Mouse (Mus musculus): ENCODE data around the gene Mycbpap.

The Mycbpap gene

DNA sequence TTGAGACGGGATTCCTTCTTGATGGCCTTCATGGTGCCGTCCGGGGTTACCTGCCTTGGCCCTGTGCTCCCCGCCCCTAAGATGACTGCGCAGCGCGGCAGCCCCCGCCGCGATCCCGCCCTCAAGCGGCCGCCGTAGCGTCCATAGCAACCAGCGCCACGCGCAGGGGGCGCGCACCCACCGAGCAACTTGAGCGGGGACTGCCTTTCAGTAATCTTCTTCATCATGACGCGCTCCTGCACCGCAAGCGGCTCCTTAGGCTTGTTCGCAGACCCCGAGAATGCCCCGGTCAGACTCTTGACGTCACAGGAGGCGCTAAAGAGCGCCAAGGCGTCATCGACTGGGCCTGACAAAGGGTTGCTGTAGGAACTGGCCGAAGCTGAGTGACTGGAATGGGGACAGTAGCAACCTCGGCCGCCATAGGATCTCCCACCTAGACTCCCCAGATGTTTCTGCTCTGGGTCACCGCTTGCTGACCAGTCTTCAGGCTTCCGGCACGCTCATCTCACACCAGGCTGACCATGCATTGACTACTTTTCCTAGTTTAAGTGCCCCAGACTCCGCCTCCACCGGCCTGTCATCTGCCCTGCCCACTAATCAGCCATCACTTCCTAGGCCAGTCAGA is at the start of gene Mycbpap:
Gene Mycbpap, minus strand, starts transcription at position 524 of the 625 bp plus-strand sequence.
- in situ Hi-C loops (cut with MboI, MseI): no loop called here

DNA sequence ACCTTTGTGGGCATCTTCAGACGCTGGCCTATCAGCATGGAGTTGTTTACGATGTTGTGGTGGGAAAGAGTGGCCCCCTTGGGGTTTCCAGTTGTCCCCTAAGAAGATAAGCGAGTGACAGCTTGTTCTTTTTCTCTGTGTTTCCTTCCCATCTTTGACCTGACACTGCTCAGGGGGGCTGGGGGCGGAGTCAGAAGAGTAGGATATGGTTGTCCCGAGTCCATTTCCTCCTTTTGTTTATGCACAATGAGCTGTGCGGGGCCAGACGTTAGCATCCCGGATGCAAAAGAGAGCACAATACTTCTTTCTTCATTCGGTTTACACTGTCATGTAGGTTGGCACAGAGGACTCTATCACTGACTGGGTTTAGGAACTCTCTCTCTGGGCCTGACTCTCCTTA is 49.1 kb upstream of the Mycbpap start:
- in situ Hi-C loops (cut with MboI, MseI): no loop called here

DNA sequence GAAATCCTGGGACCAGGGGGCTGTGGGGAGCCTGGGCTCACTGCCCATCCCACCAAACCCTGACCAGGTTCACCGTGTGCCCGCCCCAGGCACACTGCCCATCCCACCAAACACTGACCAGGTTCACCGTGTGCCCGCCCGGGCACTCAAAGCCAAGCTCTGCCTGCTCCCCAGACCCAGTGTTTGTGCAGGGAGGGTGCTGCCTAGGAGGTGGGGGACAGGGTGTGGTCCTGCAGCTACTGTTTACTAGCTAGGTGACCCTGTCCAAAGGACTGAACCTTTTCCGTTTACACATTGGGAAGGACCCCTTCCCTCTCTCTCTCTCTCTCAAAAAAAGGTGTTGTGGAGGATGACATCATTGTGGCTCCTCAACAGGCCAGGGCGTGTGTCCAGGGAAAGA is 45.8 kb upstream of the Mycbpap start:
- in situ Hi-C loops (cut with MboI, MseI): no loop called here

DNA sequence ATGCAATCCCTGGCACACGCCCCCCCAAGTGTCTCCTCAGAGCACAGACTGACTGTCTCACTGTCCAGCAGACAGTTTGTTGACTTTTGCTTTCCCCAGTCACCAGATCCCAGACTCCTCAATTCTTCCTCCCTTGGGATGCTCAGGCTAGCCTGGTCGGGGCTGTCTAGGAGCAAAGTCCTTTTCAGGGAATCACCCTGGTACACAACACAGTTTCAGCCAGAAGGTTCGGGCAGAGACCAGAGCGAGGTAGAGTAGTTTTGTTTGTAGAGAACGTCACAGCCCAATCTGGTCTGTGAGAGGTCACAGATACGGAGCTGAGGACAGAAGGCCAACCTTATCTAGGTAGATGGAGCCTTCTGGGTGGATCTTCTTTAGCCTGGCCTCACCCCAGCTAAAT is 45.0 kb upstream of the Mycbpap start:
- in situ Hi-C loops (cut with MboI, MseI): no loop called here

DNA sequence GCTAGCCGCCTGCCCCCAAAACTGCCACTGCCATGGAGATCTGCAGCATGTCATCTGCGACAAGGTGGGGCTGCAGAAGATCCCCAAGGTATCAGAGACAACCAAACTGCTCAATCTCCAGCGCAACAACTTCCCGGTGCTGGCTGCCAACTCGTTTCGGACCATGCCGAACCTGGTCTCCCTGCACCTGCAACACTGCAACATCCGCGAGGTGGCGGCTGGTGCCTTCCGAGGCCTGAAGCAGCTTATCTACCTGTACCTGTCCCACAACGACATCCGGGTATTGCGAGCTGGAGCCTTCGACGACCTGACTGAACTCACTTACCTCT is 43.6 kb upstream of the Mycbpap start:
- in situ Hi-C loops (cut with MboI, MseI): no loop called here

DNA sequence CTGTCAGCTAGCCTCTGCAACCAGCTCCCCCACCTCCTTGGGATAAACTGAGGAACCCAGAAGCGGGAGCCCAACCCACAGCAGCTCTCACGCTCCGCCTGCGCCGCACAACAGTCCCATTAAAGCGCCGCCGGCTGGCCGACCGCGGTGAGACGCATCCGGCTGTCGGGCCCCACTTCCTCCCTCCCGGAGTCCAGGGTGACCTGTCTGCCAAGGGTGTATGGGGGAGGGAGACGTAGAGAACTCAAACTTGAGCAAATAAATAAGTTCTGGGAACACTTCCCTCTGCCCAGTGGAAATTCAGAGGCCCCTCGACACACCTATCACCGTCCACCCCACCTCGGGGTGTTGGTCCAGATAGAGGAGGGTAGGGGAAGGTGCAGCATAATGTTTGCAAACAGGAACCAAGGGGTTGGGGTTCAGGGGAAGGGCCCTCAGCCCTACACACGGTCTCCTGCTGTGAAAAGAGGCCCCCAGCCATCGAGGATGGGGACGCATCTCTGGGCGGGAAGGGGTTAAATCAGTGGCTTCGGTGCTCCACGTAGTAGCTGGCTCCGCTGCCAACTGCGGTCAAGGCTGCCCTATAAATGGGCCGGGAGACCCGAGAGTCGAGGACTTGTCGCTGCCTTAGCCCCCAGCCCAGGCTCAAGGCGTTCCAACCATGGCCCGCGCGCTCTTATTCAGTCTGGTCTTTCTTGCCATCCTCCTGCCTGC is 43.1 kb upstream of the Mycbpap start, which contains the start of gene Chad:
Gene Chad, plus strand, starts transcription at position 611 of the 714 bp plus-strand sequence.
- in situ Hi-C loops (cut with MboI, MseI): no loop called here

DNA sequence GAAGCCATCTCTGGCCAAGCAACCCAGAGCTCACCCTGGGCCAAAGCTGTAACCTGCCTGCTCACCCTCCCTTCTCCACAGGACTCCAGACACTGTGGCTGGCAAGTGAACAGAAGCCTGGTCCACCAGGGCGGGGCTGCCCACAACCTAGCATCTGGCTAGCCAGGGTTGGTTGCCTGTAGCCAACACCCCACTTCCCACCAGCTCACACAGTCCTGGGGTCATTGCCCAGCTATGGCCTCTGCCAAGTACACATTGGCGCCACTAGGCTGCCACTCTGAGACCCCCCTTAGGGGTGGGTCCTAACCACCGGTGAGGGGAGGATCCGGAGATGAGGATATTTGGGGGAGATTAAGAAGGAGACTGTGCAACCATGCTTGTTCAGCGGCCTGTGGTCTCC is 42.3 kb upstream of the Mycbpap start:
- in situ Hi-C loops (cut with MboI, MseI): no loop called here

DNA sequence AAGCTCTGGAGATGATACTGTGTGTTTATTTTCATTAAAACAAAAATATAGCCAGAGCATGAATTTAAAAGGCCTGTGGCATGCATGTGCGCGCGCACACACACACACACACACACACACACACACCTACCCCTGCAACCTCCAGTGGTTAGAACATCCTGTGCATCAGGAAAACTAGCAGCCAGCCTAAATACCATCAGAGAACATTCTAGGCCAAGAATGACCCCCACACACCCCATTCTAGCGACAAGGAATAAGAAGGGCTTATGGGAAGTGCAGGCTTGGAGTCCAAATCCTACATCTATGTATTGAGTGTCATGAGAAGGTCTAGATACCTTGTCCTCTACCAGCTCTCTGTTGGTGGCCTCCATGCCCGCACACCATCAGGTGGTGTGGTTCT is 41.8 kb upstream of the Mycbpap start:
- in situ Hi-C loops (cut with MboI, MseI): no loop called here

DNA sequence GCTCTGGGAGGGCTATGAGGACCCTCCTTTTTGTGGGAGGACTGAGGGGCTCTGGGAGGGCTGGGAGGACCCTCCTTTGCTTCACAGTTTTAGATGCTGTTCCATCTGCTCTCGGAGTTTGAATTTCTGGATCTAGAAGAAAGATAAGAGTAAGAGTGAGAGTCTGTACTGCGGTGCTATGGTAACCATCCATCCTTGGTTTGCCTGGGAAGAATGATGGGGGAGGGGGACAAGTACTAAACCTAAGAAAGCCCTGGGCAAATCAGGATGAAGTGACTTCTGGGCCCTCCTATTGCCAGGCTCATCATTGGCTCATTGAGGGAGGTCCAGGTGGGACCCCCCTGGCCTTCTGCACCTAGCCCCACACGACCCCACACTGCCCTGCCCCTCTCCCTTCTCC is 36.7 kb upstream of the Mycbpap start:
- in situ Hi-C loops (cut with MboI, MseI): no loop called here

DNA sequence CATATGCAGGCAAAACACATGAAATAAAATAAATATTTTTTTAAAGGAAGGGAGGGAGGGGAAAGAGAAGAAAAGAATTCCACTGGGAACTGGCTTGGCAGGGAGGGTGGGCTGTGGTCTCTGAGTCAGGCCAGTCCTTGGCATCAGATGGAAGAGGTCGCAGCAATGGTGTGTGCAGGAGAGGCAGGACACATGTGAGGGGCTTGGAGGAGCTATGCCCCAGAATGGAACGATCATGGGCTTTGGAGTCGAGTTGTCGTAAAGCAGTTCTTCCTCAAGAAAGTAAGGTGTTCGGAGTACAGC is 28.9 kb upstream of the Mycbpap start:
- in situ Hi-C loops (cut with MboI, MseI): no loop called here

DNA sequence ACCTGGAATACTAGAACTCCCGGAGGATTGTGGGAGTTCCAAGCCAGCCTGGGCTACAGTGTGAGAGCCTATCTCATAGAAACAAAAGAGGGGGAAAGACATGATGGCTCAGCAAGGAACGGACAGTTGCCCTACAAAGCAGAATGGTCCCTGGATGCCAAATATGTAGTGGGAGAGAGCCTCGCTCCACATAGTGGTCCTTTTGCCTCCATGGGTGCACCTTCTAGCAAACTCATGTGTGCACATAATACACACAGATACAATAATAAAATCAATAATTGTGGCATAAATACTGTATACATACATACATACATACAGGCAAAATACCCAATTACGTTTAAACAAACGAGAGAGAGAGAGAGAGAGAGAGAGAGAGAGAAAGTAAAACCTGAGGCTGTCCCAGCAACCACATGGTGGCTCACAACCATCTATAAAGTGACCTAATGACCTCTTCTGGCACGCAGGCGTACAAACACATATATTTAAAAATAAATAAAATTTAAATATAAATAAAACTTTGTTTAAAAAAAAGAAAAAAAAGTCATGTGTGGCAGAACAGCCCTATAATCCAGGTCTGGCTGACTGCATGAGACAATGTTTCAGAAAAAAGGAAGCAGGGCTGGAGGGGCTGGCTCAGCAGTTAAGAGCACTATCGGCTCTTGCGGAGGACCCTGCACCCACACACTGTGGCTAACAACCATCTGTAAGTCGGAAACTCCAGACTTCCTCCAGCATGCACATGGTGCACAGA is 28.3 kb upstream of the Mycbpap start:
- in situ Hi-C loops (cut with MboI, MseI): no loop called here

DNA sequence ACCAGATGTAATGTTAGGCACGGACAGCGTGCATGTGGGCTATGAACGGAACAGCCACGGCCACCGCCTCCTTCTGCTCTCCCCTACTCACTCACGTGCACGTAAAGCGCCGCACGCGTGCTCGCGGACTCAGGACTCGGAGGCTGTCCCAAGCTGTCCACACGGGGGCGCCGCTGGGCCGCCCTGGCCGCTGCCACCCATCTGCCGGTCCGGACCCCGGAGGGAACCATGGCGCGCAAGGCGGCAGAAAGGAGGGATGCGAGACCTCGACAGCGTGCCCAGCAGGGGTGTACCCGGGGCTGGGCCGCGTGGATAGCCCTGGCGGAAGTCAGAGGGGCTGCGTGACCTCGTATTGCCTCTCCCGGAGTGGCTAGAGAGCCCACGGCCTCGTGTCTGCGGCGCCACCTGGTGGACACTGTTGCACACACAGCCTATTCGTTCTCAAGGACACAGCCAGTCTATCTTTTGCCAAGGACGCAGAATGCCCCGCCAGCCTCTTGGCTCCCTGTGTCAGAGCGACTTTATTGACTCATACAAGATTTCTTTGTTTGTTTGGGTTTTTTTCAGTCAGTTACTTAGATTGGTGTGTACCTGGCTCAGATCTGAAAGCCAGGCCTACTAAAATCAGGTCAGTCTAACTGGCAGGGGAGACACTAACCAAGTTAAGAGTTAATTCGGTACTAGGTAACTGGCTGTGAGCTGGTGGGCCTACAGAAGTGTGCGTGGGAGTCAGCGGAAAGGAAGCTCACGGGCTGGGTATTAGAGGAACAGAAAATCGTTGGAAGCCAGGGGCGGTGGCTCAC is 27.5 kb upstream of the Mycbpap start, which contains the start of gene Rsad1:
Gene Rsad1, minus strand, starts transcription at position 368 of the 803 bp plus-strand sequence.
- in situ Hi-C loops (cut with MboI, MseI): no loop called here

DNA sequence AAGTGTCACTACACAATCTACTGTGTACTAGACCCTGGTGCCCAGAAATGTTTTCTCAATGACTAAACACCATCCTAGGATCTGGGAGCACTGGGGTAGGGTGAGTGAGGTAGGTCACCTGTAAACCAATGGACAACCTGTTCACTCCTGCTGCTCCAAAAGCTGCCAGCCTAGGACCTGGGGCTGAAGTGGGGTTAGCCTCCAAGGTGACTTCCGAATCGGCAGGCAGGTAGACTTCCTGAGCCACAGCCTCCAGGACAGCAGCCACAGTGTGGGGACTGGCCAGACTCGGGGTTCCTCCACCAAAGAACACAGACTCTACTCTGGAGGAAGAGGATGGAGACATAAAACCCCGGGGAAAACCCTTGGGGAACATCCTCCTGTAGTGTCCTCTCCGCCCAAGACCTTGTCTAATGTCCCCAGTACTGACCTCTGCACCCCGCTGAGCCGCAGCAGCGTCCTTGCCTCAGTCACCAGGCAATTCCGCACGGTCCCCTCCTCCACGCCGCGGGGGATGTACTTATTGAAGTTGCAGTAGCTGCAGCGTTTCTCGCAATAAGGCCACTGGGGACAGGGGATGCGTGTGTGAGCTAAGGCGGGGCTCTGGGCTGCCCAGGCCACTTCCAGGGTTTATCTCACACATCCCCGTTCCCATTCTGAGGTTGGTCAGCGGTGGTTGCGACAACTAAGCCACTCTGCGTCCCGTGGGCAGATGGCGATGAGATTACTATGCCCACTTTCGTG is 26.7 kb upstream of the Mycbpap start:
- in situ Hi-C loops (cut with MboI, MseI): no loop called here

DNA sequence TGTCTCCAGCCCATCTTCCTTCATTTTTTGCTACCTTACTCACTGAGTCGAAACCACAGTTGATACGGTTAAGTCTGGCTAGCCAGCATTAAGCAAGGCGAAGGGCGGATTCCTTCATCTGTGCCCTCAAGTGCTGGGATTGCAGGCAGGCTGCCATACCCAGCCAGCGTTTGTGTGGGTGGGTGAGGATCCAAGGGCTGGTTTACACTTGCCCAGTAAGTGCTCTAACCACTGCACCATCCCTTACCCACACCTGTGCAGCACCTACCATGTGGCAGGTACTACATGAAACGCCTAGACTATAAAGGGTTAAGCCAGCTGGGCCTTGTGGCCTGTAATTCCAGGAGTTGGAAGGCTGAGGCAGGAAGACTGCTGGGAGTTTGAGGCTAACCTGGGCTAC is 25.7 kb upstream of the Mycbpap start:
- in situ Hi-C loops (cut with MboI, MseI): no loop called here

DNA sequence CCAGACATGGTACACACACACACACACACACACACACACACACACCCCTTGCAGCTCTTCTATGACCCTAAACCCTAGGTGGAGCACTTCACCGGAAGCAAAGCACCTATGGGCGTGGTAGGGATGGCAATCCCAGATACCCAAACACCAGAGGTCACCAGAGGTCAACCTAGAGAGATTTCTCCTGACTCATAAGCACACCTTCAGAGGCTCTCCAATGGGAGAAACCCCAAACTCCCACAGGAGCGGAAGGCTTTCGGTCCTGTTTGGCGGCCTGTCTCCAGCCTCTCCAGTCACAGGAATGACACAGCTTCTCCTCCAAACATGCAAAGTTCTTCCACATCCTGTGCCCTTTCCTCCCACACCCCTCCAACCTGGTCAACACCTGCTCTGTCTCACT is 24.8 kb upstream of the Mycbpap start:
- in situ Hi-C loops (cut with MboI, MseI): no loop called here

DNA sequence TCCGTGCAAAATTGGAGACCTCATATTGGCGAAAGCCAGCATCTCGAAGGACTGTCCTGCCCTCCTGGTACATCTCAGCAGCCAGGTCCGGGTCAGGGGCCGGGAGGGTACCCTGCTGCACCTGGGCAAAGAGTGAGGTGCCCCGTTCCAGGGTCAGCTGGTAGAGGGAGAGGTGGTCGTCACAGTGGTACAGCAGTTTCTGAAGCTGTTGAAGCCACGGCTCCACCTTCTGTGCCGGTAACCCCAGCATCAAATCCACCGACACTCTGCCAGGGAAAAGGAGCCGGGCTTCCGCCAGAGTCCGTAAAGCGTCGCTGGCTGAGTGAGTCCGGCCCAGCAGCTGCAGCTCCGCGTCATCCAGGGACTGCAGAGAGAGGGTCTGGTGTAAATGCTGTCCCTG is 22.9 kb upstream of the Mycbpap start:
- in situ Hi-C loops (cut with MboI, MseI): no loop called here

DNA sequence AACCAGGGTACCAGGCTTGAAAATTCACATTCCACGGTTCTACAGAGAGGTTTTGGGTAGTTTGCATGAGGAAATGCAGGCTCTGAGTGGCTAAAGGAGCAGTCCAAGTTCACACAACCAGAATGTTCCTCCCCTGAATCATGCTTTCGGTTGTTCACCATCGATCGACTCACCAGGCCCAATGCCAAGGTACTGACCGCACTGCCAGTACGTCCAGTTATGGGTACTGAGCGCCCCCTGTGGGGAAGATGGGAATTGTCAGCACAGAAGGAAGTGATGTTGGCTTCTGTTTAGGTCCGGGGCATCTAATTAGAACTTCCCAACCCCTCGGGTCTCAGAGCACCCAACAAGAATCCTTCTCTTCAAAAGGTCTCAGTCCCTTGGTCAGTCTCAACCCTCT is 22.4 kb upstream of the Mycbpap start:
- in situ Hi-C loops (cut with MboI, MseI): no loop called here

DNA sequence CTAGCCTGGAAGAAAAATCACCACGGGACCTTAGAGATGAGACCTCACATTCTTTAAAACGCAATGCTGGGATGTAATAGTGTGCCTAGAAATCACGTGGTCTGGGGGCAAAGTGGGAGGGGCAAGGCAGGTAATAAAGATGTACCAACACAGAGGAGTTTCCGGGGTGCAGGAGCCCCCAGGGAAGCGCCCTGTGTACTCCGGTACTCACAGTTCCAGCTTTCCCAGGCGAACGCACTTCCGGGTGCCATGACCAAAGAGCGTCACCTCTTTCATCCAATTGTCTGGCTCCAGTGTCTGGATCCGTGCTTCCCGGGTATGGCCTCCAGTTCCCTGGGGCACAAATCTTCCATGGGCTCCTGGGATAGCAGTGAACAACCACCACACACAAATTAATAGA is 21.8 kb upstream of the Mycbpap start:
- in situ Hi-C loops (cut with MboI, MseI): no loop called here

DNA sequence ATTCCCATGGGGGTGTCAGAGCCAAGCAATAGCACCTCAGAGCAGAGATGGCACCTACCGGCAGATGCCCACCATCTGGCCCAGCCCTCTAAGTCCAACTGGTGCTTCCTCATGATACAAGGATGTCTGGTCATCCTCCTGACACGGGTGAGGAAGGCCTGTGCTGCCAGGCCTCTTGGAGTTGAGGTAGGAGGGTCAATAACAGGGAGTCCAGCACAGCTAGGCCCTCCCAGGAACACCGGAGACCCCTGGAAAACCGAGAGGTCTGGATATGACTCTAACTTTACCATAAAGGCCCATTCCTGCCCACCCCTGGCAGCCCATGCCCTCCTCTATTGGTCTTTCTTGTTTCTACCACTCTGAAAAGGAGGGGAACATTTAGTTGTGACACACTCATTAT is 20.9 kb upstream of the Mycbpap start:
- in situ Hi-C loops (cut with MboI, MseI): no loop called here

DNA sequence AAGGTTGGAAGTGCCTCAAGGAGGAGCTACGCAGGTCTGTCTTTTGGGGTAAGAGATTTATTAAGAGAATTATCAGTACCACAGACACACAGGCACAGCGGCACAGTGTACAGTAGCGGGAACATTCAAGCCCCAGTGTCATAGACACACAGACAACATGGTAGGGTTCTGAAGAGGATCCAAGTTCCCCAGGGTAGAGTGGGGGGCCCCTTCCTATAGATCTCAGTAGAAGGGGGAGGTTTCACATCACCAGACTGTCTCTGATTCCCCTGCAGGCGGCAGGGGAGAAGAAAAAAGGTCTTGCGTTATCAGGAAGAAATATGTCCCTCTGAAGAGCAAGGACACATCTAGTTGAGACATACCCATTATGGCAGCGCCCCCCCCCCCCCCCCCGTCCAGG is 18.2 kb upstream of the Mycbpap start:
- in situ Hi-C loops (cut with MboI, MseI): no loop called here

DNA sequence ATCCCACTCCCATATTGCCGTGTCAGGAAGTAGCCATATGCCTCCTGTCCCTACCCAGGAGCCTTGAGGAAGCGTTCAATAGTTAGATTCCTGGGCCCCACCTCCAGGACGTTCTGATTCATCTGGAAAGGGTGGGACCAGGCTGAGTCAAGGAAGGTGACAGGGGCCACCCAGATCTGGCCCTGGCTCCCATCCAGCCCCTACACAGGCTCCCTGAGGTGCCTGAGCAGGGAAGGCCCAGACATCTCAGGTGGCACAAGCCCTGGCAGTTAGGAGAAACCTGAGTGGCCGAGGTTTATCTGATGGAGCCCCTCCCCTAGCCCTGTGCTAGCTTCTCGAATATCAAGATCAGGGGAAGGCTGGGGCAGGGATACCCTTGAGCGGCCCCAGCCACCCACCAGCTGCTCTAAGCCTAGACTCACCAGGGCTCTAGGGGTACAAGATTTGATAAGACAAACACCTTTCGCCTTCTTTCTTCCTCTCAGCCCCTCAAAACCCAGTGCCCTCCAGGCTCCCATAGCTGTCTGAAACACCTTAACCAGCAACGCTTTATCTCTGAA is 17.3 kb upstream of the Mycbpap start:
- in situ Hi-C loops (cut with MboI, MseI): no loop called here
